Comparison of ENCODE assay signal across 29 mouse cellular contexts in genomic region chr9:61155851-61156250, GRCm38 (mm10).
DNase-seq lines count a peak whose midpoint lies in the region; ATAC-seq and TF ChIP-seq lines count a peak whose summit lies in the region.
"Had no signal": no experiment of that assay in that cellular context is flagged by ENCODE, and none has a peak within 500 bp of the region (broad histone marks: within the 10 kb centered on the region; RNA-seq: fewer than 3 reads in every experiment).

No protein-coding gene starts in this region.

- peaks cover 15% of the 10 kb centered on the region for H3K4me1 ChIP-seq in intestine, embryonic 16.5 days (ENCODE audit: control insufficient read depth, insufficient read depth, low read length)
- H3K4me1 ChIP-seq in intestine, postnatal 0 days (replicated peaks; ENCODE audit: control insufficient read depth, insufficient read depth, low read length): no peaks in the 10 kb centered on the region
- peaks cover 18% of the 10 kb centered on the region for H3K4me1 ChIP-seq in midbrain, embryonic 11.5 days (ENCODE audit: control insufficient read depth, insufficient read depth, low read length)
- H3K4me1 ChIP-seq in midbrain, postnatal 0 days (ENCODE audit: insufficient read depth, low read length): peaks cover 5% of the 10 kb centered on the region; the same call in 1 of the 2 replicates
- H3K4me1 ChIP-seq: heart, embryonic 15.5 days; liver, embryonic 15.5 days had no signal

- no peak overlapping the region for H3K4me2 ChIP-seq in intestine, embryonic 16.5 days (ENCODE audit: low read depth, low read length)
- H3K4me2 ChIP-seq in intestine, postnatal 0 days (replicated peaks; ENCODE audit: low read depth): no peak overlapping the region
- no peak overlapping the region for H3K4me2 ChIP-seq in midbrain, embryonic 11.5 days
- H3K4me2 ChIP-seq in midbrain, postnatal 0 days (ENCODE audit: low read depth, low read length, poor library complexity, severe bottlenecking): no peak overlapping the region
- H3K4me2 ChIP-seq: heart, embryonic 15.5 days; hindbrain, embryonic 13.5 days; limb, embryonic 12.5 days; liver, embryonic 15.5 days; lung, embryonic 15.5 days; neural tube, embryonic 12.5 days; stomach, embryonic 15.5 days had no signal

- WGBS in intestine, embryonic 16.5 days: 44% methylated on average over 14 of the region's 14 CpGs
- 58% methylated on average over 14 of the region's 14 CpGs for WGBS in intestine, postnatal 0 days
- 73% methylated on average over 14 of the region's 14 CpGs for WGBS in midbrain, embryonic 11.5 days
- WGBS in midbrain, postnatal 0 days: 43% methylated on average over 14 of the region's 14 CpGs

- DNase-seq in midbrain, embryonic 11.5 days (ENCODE audit: low spot score, missing footprints): peak; percentile 82
- DNase-seq in midbrain, postnatal 0 days (ENCODE audit: low spot score): no peak
- DNase-seq in ZHBTc4 (ENCODE audit: low read depth, low spot score): peak; percentile 45
- DNase-seq in forelimb bud, embryonic 11.5 days (ENCODE audit: low read depth, low spot score): peak; percentile 39
- DNase-seq: adrenal gland, postnatal 36 days; cerebellum, adult 2 months; cerebellum, postnatal 14 days; gastrocnemius, postnatal 25 days; heart, adult 11 months; heart, postnatal 36 days; kidney, adult 11 months; layer of hippocampus, postnatal 36 days; right cerebral cortex, postnatal 14 days; thymus, postnatal 14 days had no signal

- H3K27ac ChIP-seq in intestine, embryonic 16.5 days (ENCODE audit: low read length): 0 out of 2 replicates have a peak overlapping the region, but pooled peaks have one; percentile 13
- no peak overlapping the region for H3K27ac ChIP-seq in intestine, postnatal 0 days (ENCODE audit: low read depth, low read length)
- H3K27ac ChIP-seq in midbrain, embryonic 11.5 days (ENCODE audit: low read depth, low read length): no peak overlapping the region
- H3K27ac ChIP-seq in midbrain, postnatal 0 days (ENCODE audit: low read depth, low read length): no peak overlapping the region
- H3K27ac ChIP-seq: heart, embryonic 10.5 days; heart, embryonic 15.5 days; hindbrain, embryonic 13.5 days; limb, embryonic 12.5 days; liver, embryonic 15.5 days; neural tube, embryonic 12.5 days; stomach, embryonic 15.5 days had no signal

- H3K27me3 ChIP-seq in intestine, embryonic 16.5 days (replicated peaks; ENCODE audit: control insufficient read depth, insufficient read depth, low read length): no peaks in the 10 kb centered on the region
- no peaks in the 10 kb centered on the region for H3K27me3 ChIP-seq in intestine, postnatal 0 days (replicated peaks; ENCODE audit: control insufficient read depth, insufficient read depth, low read length)
- no peaks in the 10 kb centered on the region for H3K27me3 ChIP-seq in midbrain, embryonic 11.5 days (ENCODE audit: control insufficient read depth, insufficient read depth, low read length)
- 0 out of 2 replicates have a peak, but pooled peaks cover 4% of the 10 kb centered on the region for H3K27me3 ChIP-seq in midbrain, postnatal 0 days (ENCODE audit: insufficient read depth, low read length)
- H3K27me3 ChIP-seq: liver, embryonic 15.5 days had no signal

- no peak for TF ChIP-seq CTCF in intestine, postnatal 0 days (IDR thresholded peaks at IDR 0.05; ENCODE audit: low read depth)
- TF ChIP-seq CTCF in midbrain, postnatal 0 days (IDR thresholded peaks at IDR 0.05): no peak

- no peak overlapping the region for H3K4me3 ChIP-seq in intestine, embryonic 16.5 days (ENCODE audit: low read length)
- H3K4me3 ChIP-seq in intestine, postnatal 0 days (ENCODE audit: low read depth, low read length): no peak overlapping the region
- H3K4me3 ChIP-seq in midbrain, embryonic 11.5 days (ENCODE audit: low read depth, low read length): no peak overlapping the region
- no peak overlapping the region for H3K4me3 ChIP-seq in midbrain, postnatal 0 days (ENCODE audit: low read depth, low read length)
- H3K4me3 ChIP-seq: heart, embryonic 10.5 days; heart, embryonic 15.5 days; hindbrain, embryonic 13.5 days; limb, embryonic 12.5 days; liver, embryonic 15.5 days; lung, embryonic 15.5 days; myocyte; neural tube, embryonic 12.5 days; stomach, embryonic 15.5 days had no signal

- H3K9me3 ChIP-seq in intestine, embryonic 16.5 days (ENCODE audit: control insufficient read depth, low read length): no peaks in the 10 kb centered on the region
- H3K9me3 ChIP-seq in intestine, postnatal 0 days (ENCODE audit: control insufficient read depth): no peaks in the 10 kb centered on the region
- no peaks in the 10 kb centered on the region for H3K9me3 ChIP-seq in midbrain, embryonic 11.5 days (ENCODE audit: control insufficient read depth, low read length)
- H3K9me3 ChIP-seq in midbrain, postnatal 0 days (ENCODE audit: low read length): no peaks in the 10 kb centered on the region
- H3K9me3 ChIP-seq: heart, embryonic 10.5 days; heart, embryonic 15.5 days; hindbrain, embryonic 13.5 days; liver, embryonic 15.5 days; lung, embryonic 15.5 days; neural tube, embryonic 12.5 days; stomach, embryonic 15.5 days had no signal

- no peak for ATAC-seq in intestine, embryonic 16.5 days
- ATAC-seq in intestine, postnatal 0 days: no peak
- ATAC-seq in midbrain, embryonic 11.5 days (ENCODE audit: low FRiP score): no peak
- ATAC-seq in midbrain, postnatal 0 days (ENCODE audit: low FRiP score): no peak
- no peak for ATAC-seq in megakaryocyte-erythroid progenitor cell, adult 5-6 weeks (replicated peaks; ENCODE audit: low FRiP score, low TSS enrichment, poor library complexity, severe bottlenecking)
- ATAC-seq: CD4-positive, CD25-positive, alpha-beta regulatory T cell, adult 4 months; forebrain, embryonic 14.5 days; midbrain, embryonic 16.5 days had no signal

- no peaks in the 10 kb centered on the region for H3K36me3 ChIP-seq in intestine, embryonic 16.5 days (ENCODE audit: control insufficient read depth, insufficient read depth, low read length)
- H3K36me3 ChIP-seq in intestine, postnatal 0 days (ENCODE audit: control insufficient read depth, insufficient read depth): no peaks in the 10 kb centered on the region
- no peaks in the 10 kb centered on the region for H3K36me3 ChIP-seq in midbrain, embryonic 11.5 days (ENCODE audit: control insufficient read depth, insufficient read depth, low read length)
- no peaks in the 10 kb centered on the region for H3K36me3 ChIP-seq in midbrain, postnatal 0 days (ENCODE audit: insufficient read depth, low read length)
- H3K36me3 ChIP-seq: heart, embryonic 10.5 days; heart, embryonic 15.5 days; hindbrain, embryonic 13.5 days; limb, embryonic 12.5 days; liver, embryonic 15.5 days; lung, embryonic 15.5 days; neural tube, embryonic 12.5 days; stomach, embryonic 15.5 days had no signal

- H3K9ac ChIP-seq in intestine, embryonic 16.5 days (ENCODE audit: low read depth, low read length): no peak overlapping the region
- H3K9ac ChIP-seq in intestine, postnatal 0 days (ENCODE audit: low read depth, low read length): no peak overlapping the region
- H3K9ac ChIP-seq in midbrain, embryonic 11.5 days (ENCODE audit: low read length): no peak overlapping the region
- no peak overlapping the region for H3K9ac ChIP-seq in midbrain, postnatal 0 days (replicated peaks; ENCODE audit: low read length, poor library complexity, severe bottlenecking)
- H3K9ac ChIP-seq: heart, embryonic 15.5 days; hindbrain, embryonic 13.5 days; limb, embryonic 12.5 days; liver, embryonic 15.5 days; lung, embryonic 15.5 days; neural tube, embryonic 12.5 days; stomach, embryonic 15.5 days had no signal
